ENCODE assay signal across 21 mouse cellular contexts in the genomic region with DNA sequence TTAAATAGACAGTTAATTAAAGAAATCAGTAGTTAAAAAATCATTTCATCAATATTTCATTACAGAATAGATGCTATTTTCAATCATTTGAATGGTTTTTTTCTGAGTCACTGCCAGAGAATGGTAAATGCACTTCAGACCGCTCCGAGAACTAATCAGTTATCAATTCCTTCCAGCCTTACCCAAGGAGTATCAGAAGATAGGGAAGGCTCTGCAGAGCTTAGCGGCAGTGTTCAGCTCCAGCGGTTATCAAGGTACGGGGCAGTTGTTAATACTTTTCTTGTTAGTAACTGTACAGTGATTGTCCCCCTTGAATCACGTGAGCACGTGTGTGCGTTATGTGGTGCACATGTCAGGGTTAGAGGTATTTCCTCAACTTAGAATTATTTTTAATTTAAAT. TPM values are rescaled to one million over a fixed set of nuclear protein-coding genes. Genes with fewer than 3 reads are reported as not detected.
A peak's percentile ranks its signal among the peaks of the same experiment; 100 is the strongest.
DNase-seq lines count a peak whose midpoint lies in the region; ATAC-seq and TF ChIP-seq lines count a peak whose summit lies in the region.
"Had no signal": no experiment of that assay in that cellular context is flagged by ENCODE, and none has a peak within 500 bp of the region (broad histone marks: within the 10 kb centered on the region; RNA-seq: fewer than 3 reads in every experiment).

No protein-coding gene starts in this region.

- TF ChIP-seq CTCF in liver, postnatal 0 days (IDR thresholded peaks at IDR 0.05; ENCODE audit: low read depth) = no peak
- no peak for TF ChIP-seq CTCF in liver, embryonic 14.5 days (IDR thresholded peaks at IDR 0.05; ENCODE audit: low read depth)

- H3K9ac ChIP-seq in liver, embryonic 11.5 days (ENCODE audit: low read depth, low read length) = no peak overlapping the region
- no peak overlapping the region for H3K9ac ChIP-seq in liver, embryonic 12.5 days
- H3K9ac ChIP-seq in liver, postnatal 0 days (replicated peaks) = no peak overlapping the region
- no peak overlapping the region for H3K9ac ChIP-seq in liver, embryonic 14.5 days (replicated peaks)

- H3K27ac ChIP-seq in liver, embryonic 11.5 days (ENCODE audit: low read depth, low read length) = no peak overlapping the region
- no peak overlapping the region for H3K27ac ChIP-seq in liver, embryonic 12.5 days
- no peak overlapping the region for H3K27ac ChIP-seq in liver, postnatal 0 days (ENCODE audit: low read depth)
- H3K27ac ChIP-seq in liver, embryonic 14.5 days = no peak overlapping the region

- H3K36me3 ChIP-seq in liver, embryonic 11.5 days (ENCODE audit: control insufficient read depth, insufficient read depth, low read length) = peaks cover 24% of the 10 kb centered on the region
- H3K36me3 ChIP-seq in liver, embryonic 12.5 days = peaks cover 84% of the 10 kb centered on the region
- H3K36me3 ChIP-seq in liver, postnatal 0 days (replicated peaks; ENCODE audit: insufficient read depth, low read length) = peaks cover 53% of the 10 kb centered on the region
- no peaks in the 10 kb centered on the region; the same call in 1 of the 2 replicates for H3K36me3 ChIP-seq in liver, embryonic 14.5 days (replicated peaks; ENCODE audit: control insufficient read depth, insufficient read depth, low read depth)

- H3K4me2 ChIP-seq in liver, embryonic 11.5 days = no peak overlapping the region
- H3K4me2 ChIP-seq in liver, embryonic 12.5 days = no peak overlapping the region
- no peak overlapping the region for H3K4me2 ChIP-seq in liver, postnatal 0 days (ENCODE audit: low read depth, low read length)
- H3K4me2 ChIP-seq in liver, embryonic 14.5 days (ENCODE audit: low read depth) = no peak overlapping the region

- H3K9me3 ChIP-seq in liver, embryonic 11.5 days (ENCODE audit: control insufficient read depth, low read length) = no peaks in the 10 kb centered on the region
- H3K9me3 ChIP-seq in liver, embryonic 12.5 days (replicated peaks) = no peaks in the 10 kb centered on the region
- no peaks in the 10 kb centered on the region for H3K9me3 ChIP-seq in liver, postnatal 0 days (ENCODE audit: low read length)
- no peaks in the 10 kb centered on the region for H3K9me3 ChIP-seq in liver, embryonic 14.5 days (ENCODE audit: control insufficient read depth, low read length)
- H3K9me3 ChIP-seq: G1E had no signal

- H3K4me1 ChIP-seq in liver, embryonic 11.5 days (replicated peaks; ENCODE audit: control insufficient read depth, insufficient read depth, low read length) = peaks cover 14% of the 10 kb centered on the region
- peaks cover 23% of the 10 kb centered on the region for H3K4me1 ChIP-seq in liver, embryonic 12.5 days
- H3K4me1 ChIP-seq in liver, postnatal 0 days (ENCODE audit: insufficient read depth) = no peaks in the 10 kb centered on the region
- H3K4me1 ChIP-seq in liver, embryonic 14.5 days (replicated peaks; ENCODE audit: control insufficient read depth in 2 of 2, insufficient read depth in 2 of 2, low read length in 1 of 2) = no peaks in the 10 kb centered on the region

- no peak overlapping the region for H3K4me3 ChIP-seq in liver, embryonic 11.5 days (ENCODE audit: low read depth, low read length)
- H3K4me3 ChIP-seq in liver, embryonic 12.5 days = no peak overlapping the region
- H3K4me3 ChIP-seq in liver, postnatal 0 days (ENCODE audit: low read depth, low read length) = no peak overlapping the region
- no peak overlapping the region for H3K4me3 ChIP-seq in liver, embryonic 14.5 days (ENCODE audit: insufficient read depth in 1 of 2, low read depth in 2 of 2, low read length in 2 of 2)

- no peak for TF ChIP-seq EP300 in liver, postnatal 0 days (IDR thresholded peaks at IDR 0.05; ENCODE audit: low read depth)
- no peak for TF ChIP-seq EP300 in liver, embryonic 14.5 days (IDR thresholded peaks at IDR 0.05; ENCODE audit: low read depth)

- ATAC-seq in liver, embryonic 11.5 days (replicated peaks; ENCODE audit: low FRiP score) = peak; percentile 57
- ATAC-seq in liver, embryonic 12.5 days = peak; percentile 50; the same call in 1 of the 2 replicates
- no peak for ATAC-seq in liver, postnatal 0 days
- peak; percentile 39; the same call in 1 of the 2 replicates for ATAC-seq in liver, embryonic 14.5 days (ENCODE audit: insufficient read depth)
- ATAC-seq: activated CD4-positive, CD25-positive, alpha-beta regulatory T cell, adult 4 months; CD4-positive, CD25-positive, alpha-beta regulatory T cell, adult 4 months; Patski had no signal

- WGBS in liver, embryonic 11.5 days = 63% methylated on average over 8 of the region's 8 CpGs
- WGBS in liver, embryonic 12.5 days (ENCODE audit: insufficient replicate concordance) = 48% methylated on average over 8 of the region's 8 CpGs
- 75% methylated on average over 8 of the region's 8 CpGs for WGBS in liver, postnatal 0 days (ENCODE audit: insufficient replicate concordance)
- 49% methylated on average over 8 of the region's 8 CpGs for WGBS in liver, embryonic 14.5 days (ENCODE audit: insufficient replicate concordance)

- no peaks in the 10 kb centered on the region for H3K27me3 ChIP-seq in liver, embryonic 11.5 days (replicated peaks; ENCODE audit: control insufficient read depth, insufficient read depth, low read length)
- H3K27me3 ChIP-seq in liver, embryonic 12.5 days (replicated peaks) = no peaks in the 10 kb centered on the region
- H3K27me3 ChIP-seq in liver, postnatal 0 days (ENCODE audit: insufficient read depth, low read length) = no peaks in the 10 kb centered on the region
- no peaks in the 10 kb centered on the region for H3K27me3 ChIP-seq in liver, embryonic 14.5 days (ENCODE audit: control insufficient read depth, insufficient read depth, low read length)
- H3K27me3 ChIP-seq: CH12.LX, Patski had no signal

- DNase-seq in liver, embryonic 11.5 days (ENCODE audit: low spot score) = no peak
- DNase-seq in liver = no peak
- no peak for DNase-seq in liver, postnatal 0 days
- DNase-seq in liver, embryonic 14.5 days (ENCODE audit: low read depth in 3 of 3, low spot score in 3 of 3) = no peak
- no peak for DNase-seq in ovary, postnatal 10 days (ENCODE audit: low spot score)
- DNase-seq: adrenal gland, adult 2 months; adrenal gland, adult 8-10 months; adrenal gland, postnatal 10 days; adrenal gland, postnatal 14 days; adrenal gland, postnatal 25 days; adrenal gland, postnatal 36 days; B cell, adult 2 months; cerebellum, adult 11 months; cerebellum, adult 11-12 months; cerebellum, adult 18-20 months had no signal

RNA-seq across cellular contexts. Expression of a gene that starts 19.1 kb away (rescaled TPM):
- 2.2 TPM in 2 replicates for polyA plus RNA-seq in liver, embryonic 11.5 days (2014; fragmentation: Nextera tagmentation; extraction: Ambion mirVana)
- polyA plus RNA-seq in liver, embryonic 12.5 days (2016; fragmentation: Nextera tagmentation; extraction: Ambion mirVana) = 1.6 and 1.8 TPM in 2 replicates
- polyA plus RNA-seq in liver, postnatal 0 days (2015; fragmentation: Nextera tagmentation; extraction: Ambion mirVana) = 0.62 TPM in 2 replicates
- polyA plus RNA-seq in liver, embryonic 14.5 days (2012; rRNA removed) = 1.3 and 1.9 TPM in 2 replicates
- 1.6 TPM in 2 replicates for polyA plus RNA-seq in liver, embryonic 14.5 days (2014; fragmentation: Nextera tagmentation; extraction: Ambion mirVana)
